Mouse (Mus musculus) hindbrain, embryonic 13.5 days (tissue): Measurements from ENCODE around the gene AC129217.1. TPM values are rescaled to one million over a fixed set of nuclear protein-coding genes. Genes with fewer than 3 reads are reported as not detected.

ENCODE experiments used
- ATAC-seq: fragments of 200-750 bp; cut with Nextera tagmentation; 2 replicates; pipeline ENCODE4 v1.8.0; 2017; ENCODE audit warnings: moderate TSS enrichment; ENCODE audit not compliant: low FRiP score
- H3K27ac ChIP-seq: fragments of 300-500 bp; sonication (generic); 2 replicates; pipeline ENCODE4 v1.5.1; 2015; ENCODE audit warnings: inconsistent platforms, mild to moderate bottlenecking, moderate library complexity
- H3K27me3 ChIP-seq: fragments of 300-500 bp; sonication (generic); 2 replicates; pipeline ENCODE4 v1.6.1; 2015; ENCODE audit warnings: mild to moderate bottlenecking, inconsistent platforms
- H3K36me3 ChIP-seq: fragments of 300-500 bp; sonication (generic); 2 replicates; pipeline ENCODE4 v1.6.1; 2015; ENCODE audit warnings: mild to moderate bottlenecking, inconsistent platforms
- H3K4me1 ChIP-seq: fragments of 300-500 bp; sonication (generic); replicated peaks from 2 replicates; pipeline ENCODE4 v1.6.1; 2015; ENCODE audit warnings: inconsistent platforms
- H3K4me2 ChIP-seq: fragments of 300-500 bp; sonication (generic); 2 replicates; pipeline ENCODE4 v1.6.1; 2015; ENCODE audit warnings: inconsistent platforms, mild to moderate bottlenecking, moderate library complexity
- H3K4me3 ChIP-seq: fragments of 300-500 bp; sonication (generic); 2 replicates; pipeline ENCODE4 v1.5.1; 2015; ENCODE audit warnings: mild to moderate bottlenecking, inconsistent platforms
- H3K9ac ChIP-seq: fragments of 300-500 bp; sonication (generic); 2 replicates; pipeline ENCODE4 v1.6.1; 2015; ENCODE audit warnings: mild to moderate bottlenecking, inconsistent platforms
- H3K9me3 ChIP-seq: fragments of 300-500 bp; sonication (generic); 2 replicates; pipeline ENCODE4 v1.6.1; 2016; ENCODE audit warnings: inconsistent platforms
- WGBS: fragments of 180-500 bp; shearing (Covaris S2); methylation state at CpG from one replicate; pipeline ENCODE4 v1.1.7; 2015; 5-methylcytosine and 5-hydroxymethylcytosine counted together
- polyA plus RNA-seq: library from polyadenylated mRNA; unstranded; fragments of >200 nt; fragmentation: Nextera tagmentation; extraction: Ambion mirVana; gene quantifications from 2 replicates; pipeline ENCODE4 v1.2.1, GENCODE M21; 2015

The AC129217.1 gene
- polyA plus RNA-seq, result not detected in 2 replicates

DNA sequence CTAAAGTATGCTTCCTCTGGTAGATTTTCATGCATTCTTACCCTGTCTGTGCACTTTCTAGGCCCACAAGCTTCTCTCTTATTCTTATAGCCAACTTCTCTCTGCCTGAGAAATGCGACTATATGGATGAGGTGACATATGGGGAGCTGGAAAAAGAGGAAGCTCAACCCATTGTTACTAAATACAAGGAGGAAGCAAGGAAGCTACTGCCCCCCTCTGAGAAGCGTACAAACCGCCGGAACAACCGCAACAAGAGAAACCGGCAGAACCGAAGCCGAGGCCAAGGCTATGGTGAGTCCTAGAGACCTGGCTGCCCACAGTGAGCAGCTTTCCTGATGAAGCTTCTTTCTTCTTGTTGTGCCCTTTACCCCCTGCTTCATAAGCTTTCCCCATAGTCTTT, at the start of gene AC129217.1:
TSS of gene AC129217.1 (plus strand) at position 114 of the 400 bp plus-strand sequence.
- Histone ChIP-seq H3K4me1 (no peaks in the 10 kb centered on the region), H3K27ac (no peak within 1 kb of the TSS), H3K9ac (no peak within 1 kb of the TSS), H3K4me3 (no peak within 1 kb of the TSS), H3K36me3 (peaks cover 98% of the 10 kb centered on the region), H3K9me3 (no peaks in the 10 kb centered on the region), H3K4me2 (no peak within 1 kb of the TSS), H3K27me3 (no peaks in the 10 kb centered on the region)
- WGBS, result 90% methylated on average over 8 of the region's 8 CpGs
- no peak for ATAC-seq

DNA sequence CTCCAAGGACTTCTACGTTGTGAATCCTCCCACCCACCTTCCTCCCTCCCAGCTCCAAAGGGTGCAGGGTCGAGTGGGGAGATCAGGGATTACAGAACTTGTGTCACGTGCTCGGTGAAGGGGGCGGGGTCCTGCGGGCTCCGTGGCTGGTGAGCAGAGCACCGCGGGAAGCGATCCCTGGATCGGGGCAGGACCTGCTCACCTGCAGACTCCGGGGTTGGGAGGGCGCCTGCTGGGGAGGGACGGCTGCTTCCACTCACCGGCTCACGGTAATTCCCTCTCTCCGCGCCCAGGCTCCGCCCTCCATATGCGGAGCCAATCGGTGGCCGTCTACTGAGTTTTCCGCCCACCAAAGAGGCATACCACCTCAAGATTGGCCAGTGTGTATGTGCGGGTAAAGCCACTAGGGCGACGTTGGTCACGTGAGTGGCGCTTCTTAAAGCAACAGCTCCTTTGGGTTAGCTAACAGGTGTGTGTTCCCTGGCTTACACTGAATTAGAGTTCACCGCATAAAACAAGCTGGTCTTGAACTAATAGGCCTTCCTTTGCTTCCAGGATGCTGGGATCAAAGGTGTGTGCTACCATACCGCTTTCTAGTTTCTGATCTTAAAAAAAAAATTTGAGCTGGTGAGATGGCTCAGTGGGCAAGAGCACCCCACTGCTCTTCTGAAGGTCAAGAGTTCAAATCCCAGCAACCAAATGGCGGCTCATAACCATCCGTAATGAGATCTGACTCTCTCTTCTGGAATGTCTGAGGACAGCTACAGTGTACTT, 43.4 kb upstream of the AC129217.1 start, which contains the start of gene Taf6l:
TSS of gene Taf6l (minus strand) at position 410 of the 774 bp plus-strand sequence.
- peak within 1 kb of the TSS; percentile 82 for H3K27ac ChIP-seq
- peak; percentile 99 for ATAC-seq
- H3K4me2 ChIP-seq, result peak within 1 kb of the TSS; percentile 78
- H3K4me3 ChIP-seq, result peak within 1 kb of the TSS; percentile 69
- under 1% methylated on average over 32 of the region's 32 CpGs for WGBS
- no peaks in the 10 kb centered on the region for H3K9me3 ChIP-seq
- peak within 1 kb of the TSS; percentile 77 for H3K9ac ChIP-seq
- H3K27me3 ChIP-seq, result no peaks in the 10 kb centered on the region
- peaks cover 18% of the 10 kb centered on the region for H3K4me1 ChIP-seq
- H3K36me3 ChIP-seq, result peaks cover 32% of the 10 kb centered on the region

DNA sequence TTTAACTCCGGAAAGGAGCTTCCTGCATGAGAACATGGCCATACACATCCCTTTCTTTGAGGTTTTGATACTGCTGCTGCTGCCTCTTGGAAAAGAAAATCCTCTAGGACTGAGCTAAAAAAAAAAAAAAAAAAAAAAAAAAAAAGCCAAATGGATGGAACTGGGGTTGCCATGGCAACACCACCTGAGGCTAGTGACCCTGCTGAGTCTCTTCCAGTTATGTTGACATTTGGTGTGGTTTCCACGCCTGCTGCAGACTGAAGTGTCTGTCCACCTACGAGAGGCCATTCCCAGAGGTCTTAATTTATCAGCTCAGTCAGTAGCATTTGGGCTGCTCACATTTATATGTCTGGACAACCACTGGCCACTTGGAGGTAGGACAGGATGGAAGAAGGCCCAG, 41.1 kb upstream of the AC129217.1 start:
- 19% methylated on average over 3 of the region's 3 CpGs for WGBS
- Histone ChIP-seq H3K4me2 (no peak overlapping the region), H3K27me3 (no peaks in the 10 kb centered on the region), H3K4me3 (no peak overlapping the region), H3K9me3 (no peaks in the 10 kb centered on the region), H3K9ac (peak overlapping the region; percentile 53), H3K36me3 (peaks cover 24% of the 10 kb centered on the region), H3K27ac (peak overlapping the region; percentile 58; the same call in 1 of the 2 replicates), H3K4me1 (peaks cover 18% of the 10 kb centered on the region)
- ATAC-seq, result no peak

DNA sequence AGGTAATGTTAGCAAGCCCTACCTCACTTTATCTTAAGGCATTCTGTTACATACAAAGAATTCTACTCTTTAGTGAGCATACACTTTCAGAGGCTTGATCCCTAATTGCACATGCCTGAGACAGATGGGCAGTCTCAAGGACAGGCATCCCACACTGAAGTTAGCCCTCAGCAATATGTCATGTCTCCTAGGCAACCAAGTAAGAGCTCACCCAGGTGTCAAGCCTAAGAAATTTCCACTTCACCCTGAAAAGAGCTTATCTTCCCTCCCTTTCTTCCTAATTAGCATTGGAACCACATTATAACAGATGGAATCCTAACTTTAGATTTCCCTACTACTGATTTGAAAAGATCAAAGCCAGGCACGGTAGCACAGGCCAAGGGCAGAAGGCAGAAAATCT, 40.4 kb upstream of the AC129217.1 start:
- Histone ChIP-seq H3K9ac (peak overlapping the region; percentile 53), H3K4me2 (no peak overlapping the region), H3K27me3 (no peaks in the 10 kb centered on the region), H3K27ac (peak overlapping the region; percentile 58; the same call in 1 of the 2 replicates), H3K9me3 (no peaks in the 10 kb centered on the region), H3K4me1 (peaks cover 18% of the 10 kb centered on the region), H3K36me3 (peaks cover 27% of the 10 kb centered on the region), H3K4me3 (no peak overlapping the region)
- ATAC-seq, result no peak
- WGBS, result 38% methylated on average over 1 of the region's 1 CpGs

DNA sequence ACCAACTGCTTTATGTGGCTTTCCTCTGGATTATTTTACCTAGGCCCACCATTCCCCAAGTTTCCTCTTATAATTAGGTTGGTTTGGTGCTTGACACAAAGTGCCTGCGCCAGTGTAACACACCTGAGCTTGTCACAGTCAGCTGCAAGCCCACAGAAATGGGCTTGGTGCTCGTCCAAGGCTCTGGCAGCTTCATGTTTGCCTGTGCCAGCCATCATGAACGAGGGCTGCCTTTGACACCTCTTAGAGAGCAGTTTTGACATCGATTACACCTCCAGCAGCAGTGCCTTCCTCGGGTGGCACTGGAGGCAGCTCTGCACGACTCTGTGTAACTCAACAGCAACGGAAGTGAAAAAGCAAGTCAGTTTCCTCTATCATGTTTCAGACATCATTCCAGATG, 39.4 kb upstream of the AC129217.1 start:
- Histone ChIP-seq H3K36me3 (peaks cover 37% of the 10 kb centered on the region), H3K9ac (no peak overlapping the region), H3K9me3 (no peaks in the 10 kb centered on the region), H3K27ac (no peak overlapping the region), H3K4me2 (no peak overlapping the region), H3K4me3 (no peak overlapping the region), H3K4me1 (peaks cover 16% of the 10 kb centered on the region), H3K27me3 (no peaks in the 10 kb centered on the region)
- WGBS, result 91% methylated on average over 7 of the region's 7 CpGs
- ATAC-seq, result no peak

DNA sequence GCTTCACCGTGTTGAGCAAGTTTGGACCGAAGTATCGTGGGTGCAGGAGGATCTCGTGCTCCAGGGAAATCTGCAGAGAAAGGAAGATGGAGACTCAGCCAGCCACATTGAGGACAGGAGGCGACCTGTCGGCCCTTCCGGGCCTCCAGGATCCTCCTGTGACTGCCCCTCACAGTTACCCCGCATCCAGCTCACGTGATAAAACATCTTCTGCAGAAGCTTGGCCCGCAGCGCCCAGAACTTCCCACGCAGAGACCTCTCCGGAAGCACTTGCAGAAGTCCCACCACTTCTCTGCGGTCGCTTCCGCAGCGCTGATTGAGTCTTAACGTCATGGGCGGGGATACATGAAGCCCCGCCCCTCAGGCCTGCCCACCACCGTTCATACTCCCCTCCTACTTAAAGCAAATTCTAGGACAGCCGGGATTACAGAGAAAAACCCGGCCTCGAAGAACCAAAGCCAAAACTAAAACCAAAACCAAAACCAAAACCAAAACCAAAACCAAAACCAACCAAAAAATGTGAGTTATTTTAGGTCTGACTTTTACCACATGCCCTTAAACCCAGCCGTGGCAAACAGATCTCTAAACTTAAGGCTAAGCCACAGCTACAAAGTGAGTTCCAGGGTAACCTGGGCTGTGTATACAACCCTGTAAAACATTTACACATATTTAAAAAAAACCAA, 31.2 kb upstream of the AC129217.1 start, which contains the start of gene Polr2g:
TSS of gene Polr2g (minus strand) at position 314 of the 683 bp plus-strand sequence.
- Histone ChIP-seq H3K27ac (peak within 1 kb of the TSS; percentile 71), H3K9me3 (no peaks in the 10 kb centered on the region), H3K4me3 (peak within 1 kb of the TSS; percentile 80), H3K27me3 (no peaks in the 10 kb centered on the region), H3K9ac (peak within 1 kb of the TSS; percentile 86), H3K4me1 (peaks cover 25% of the 10 kb centered on the region), H3K4me2 (peak within 1 kb of the TSS; percentile 97), H3K36me3 (peaks cover 27% of the 10 kb centered on the region)
- 2% methylated on average over 25 of the region's 25 CpGs for WGBS
- peak; percentile 70 for ATAC-seq

GRCm38 (mm10) chr19:8798947-8799315, 30.6 kb upstream of the AC129217.1 start:
- peak overlapping the region; percentile 97 for H3K4me2 ChIP-seq
- peaks cover 22% of the 10 kb centered on the region for H3K36me3 ChIP-seq
- peaks cover 30% of the 10 kb centered on the region for H3K4me1 ChIP-seq
- H3K9ac ChIP-seq, result peak overlapping the region; percentile 16; the same call in 1 of the 2 replicates
- ATAC-seq, result no peak
- H3K9me3 ChIP-seq, result no peaks in the 10 kb centered on the region
- H3K4me3 ChIP-seq, result no peak overlapping the region
- H3K27ac ChIP-seq, result no peak overlapping the region
- no peaks in the 10 kb centered on the region for H3K27me3 ChIP-seq

GRCm38 (mm10) chr19:8802130-8802821, 27.3 kb upstream of the AC129217.1 start, which contains the start of gene Zbtb3:
Gene Zbtb3, plus strand, starts transcription at chr19:8802555.
- peaks cover 28% of the 10 kb centered on the region for H3K36me3 ChIP-seq
- H3K9me3 ChIP-seq, result no peaks in the 10 kb centered on the region
- H3K27me3 ChIP-seq, result no peaks in the 10 kb centered on the region
- H3K27ac ChIP-seq, result peak within 1 kb of the TSS; percentile 90
- H3K9ac ChIP-seq, result peak within 1 kb of the TSS; percentile 69
- H3K4me3 ChIP-seq, result peak within 1 kb of the TSS; percentile 60
- peaks cover 37% of the 10 kb centered on the region for H3K4me1 ChIP-seq
- under 1% methylated on average over 30 of the region's 30 CpGs for WGBS
- ATAC-seq, result peak; percentile 98
- peak within 1 kb of the TSS; percentile 73 for H3K4me2 ChIP-seq

DNA sequence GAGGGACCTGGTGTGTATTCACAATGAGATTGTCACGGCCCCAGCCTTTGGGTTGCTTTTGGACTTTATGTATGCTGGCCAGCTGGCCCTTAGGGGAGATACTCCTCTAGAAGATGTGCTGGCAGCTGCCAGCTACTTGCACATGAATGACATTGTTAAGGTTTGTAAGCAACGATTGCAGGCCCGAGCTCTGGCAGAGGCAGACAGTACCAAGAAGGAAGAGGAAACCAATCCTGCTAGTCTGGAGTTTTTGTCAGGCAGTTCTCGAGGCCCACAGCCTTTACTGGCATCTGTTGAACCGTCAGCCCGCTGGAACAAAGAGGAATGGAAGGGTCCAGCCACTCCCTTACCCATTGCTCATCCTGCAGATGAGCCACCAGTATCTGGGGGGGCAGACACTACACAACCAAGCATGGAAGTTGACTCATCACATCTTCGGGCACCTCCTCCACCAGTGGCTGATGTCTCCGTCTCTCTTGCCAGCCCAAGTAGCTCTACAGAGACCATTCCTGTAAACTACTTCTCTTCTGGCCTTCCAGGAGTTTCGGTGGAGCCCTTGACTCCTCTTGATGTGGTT, 26.3 kb upstream of the AC129217.1 start:
- ATAC-seq, result no peak
- H3K27me3 ChIP-seq, result no peaks in the 10 kb centered on the region
- peaks cover 38% of the 10 kb centered on the region for H3K36me3 ChIP-seq
- no peaks in the 10 kb centered on the region for H3K9me3 ChIP-seq
- H3K27ac ChIP-seq, result peak overlapping the region; percentile 90
- WGBS, result 91% methylated on average over 9 of the region's 9 CpGs
- H3K4me3 ChIP-seq, result peak overlapping the region; percentile 60
- peaks cover 30% of the 10 kb centered on the region for H3K4me1 ChIP-seq
- H3K4me2 ChIP-seq, result peak overlapping the region; percentile 73
- peak overlapping the region; percentile 46; the same call in 1 of the 2 replicates for H3K9ac ChIP-seq

- peaks cover 43% of the 10 kb centered on the region for H3K36me3 ChIP-seq
- ATAC-seq, result no peak
- H3K4me2 ChIP-seq, result no peak overlapping the region
- H3K4me3 ChIP-seq, result no peak overlapping the region
- 92% methylated on average over 11 of the region's 11 CpGs for WGBS
- H3K27me3 ChIP-seq, result no peaks in the 10 kb centered on the region
- H3K4me1 ChIP-seq, result peaks cover 27% of the 10 kb centered on the region
- H3K27ac ChIP-seq, result no peak overlapping the region
- no peak overlapping the region for H3K9ac ChIP-seq
- no peaks in the 10 kb centered on the region for H3K9me3 ChIP-seq
These were observed 25.5 kb upstream of the AC129217.1 start for GRCm38 (mm10) chr19:8803879-8804660.

DNA sequence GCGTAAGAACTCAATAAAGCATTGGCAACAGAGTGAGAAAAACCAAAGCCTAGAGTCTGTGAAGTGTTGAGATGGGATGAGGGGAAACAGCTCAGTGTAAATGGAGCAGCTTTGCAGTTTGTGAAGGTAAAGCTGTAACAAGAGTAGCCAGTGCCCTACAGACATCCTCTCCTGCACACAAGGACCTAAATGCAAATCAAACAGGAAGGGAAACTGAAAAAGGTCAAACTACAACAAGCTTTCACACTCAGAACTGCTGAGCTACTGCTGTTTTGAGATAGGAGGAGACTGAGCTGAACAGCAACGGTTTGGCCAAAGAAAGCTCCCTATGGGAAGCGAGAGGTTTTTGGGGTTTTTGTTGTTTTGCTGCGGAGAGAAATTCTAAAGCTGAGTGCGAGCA, 22.8 kb upstream of the AC129217.1 start:
- no peak for ATAC-seq
- Histone ChIP-seq H3K36me3 (peaks cover 64% of the 10 kb centered on the region), H3K27me3 (no peaks in the 10 kb centered on the region), H3K4me1 (peaks cover 24% of the 10 kb centered on the region), H3K9ac (no peak overlapping the region), H3K27ac (no peak overlapping the region), H3K4me3 (no peak overlapping the region), H3K4me2 (no peak overlapping the region), H3K9me3 (no peaks in the 10 kb centered on the region)
- 95% methylated on average over 5 of the region's 5 CpGs for WGBS
